Mouse (Mus musculus) mesoderm, embryonic 11.5 days (tissue): ENCODE data around the gene Nck2.
"Not testable (repeated sequence)": the region's sequence is repeated elsewhere in the genome, so short reads cannot be mapped to it uniquely, and the experiment has no call there.

Experiments used
- DNase-seq: peaks from one replicate; pipeline ENCODE4 v3.0.0-alpha.2; 2012; ENCODE audit warnings: low read depth, low spot score

Nck2 gene

DNA sequence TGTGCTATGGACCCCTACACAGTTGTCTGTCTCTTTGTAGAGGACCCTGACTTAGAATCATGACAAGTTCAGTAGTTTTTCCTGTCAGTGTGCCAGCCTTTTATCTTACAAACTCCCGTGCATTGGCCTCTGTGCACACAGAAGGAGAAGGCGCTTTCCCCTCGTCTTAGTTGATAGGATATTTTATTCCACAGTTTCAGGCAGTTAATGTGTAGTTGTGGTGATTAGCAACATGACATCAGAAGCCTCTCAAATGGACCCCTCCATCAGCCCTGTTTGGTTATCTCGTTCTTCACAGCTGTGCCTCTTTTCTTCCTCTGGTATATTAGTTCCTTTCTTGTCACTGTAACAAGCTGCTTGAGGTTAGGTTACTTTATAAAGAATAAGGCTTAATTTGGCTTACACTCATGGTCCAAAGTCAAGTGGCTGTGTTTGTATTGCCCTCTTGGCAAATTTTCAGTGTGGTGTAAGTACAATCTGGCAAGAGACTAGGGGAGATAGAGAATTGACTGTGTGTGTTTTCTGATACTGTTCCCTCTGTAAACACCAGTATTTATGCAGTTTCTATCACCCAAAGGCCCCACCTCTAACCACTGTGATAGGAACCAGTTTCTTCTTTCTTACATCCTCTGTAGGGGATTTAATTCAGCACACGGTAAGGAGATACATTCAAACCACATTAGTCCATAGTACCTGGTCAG is 89.8 kb downstream of the Nck2 start:
- DNase-seq = no peak

DNA sequence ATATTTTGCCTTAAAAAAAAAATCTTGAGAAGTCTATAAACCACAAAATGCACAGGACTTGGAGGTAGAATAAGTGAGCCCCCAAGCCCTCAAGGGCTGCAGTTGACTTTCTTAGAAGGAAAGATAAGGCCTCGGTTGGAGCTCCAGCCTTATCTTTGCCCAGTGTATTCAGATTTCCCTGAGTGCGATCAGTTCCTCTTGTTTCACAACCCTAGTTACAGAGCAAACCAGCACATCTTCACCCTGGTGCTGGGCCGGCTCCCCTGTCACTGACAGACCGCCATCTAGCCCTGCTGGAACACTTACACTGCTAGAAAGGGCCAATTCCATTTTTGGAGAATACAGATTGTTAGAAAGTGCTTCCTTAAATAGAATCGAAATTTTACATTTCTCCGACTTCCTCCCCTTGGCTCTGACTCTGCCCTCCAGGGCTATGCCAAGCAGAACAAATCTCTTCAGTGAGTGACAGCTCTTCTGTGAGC is 91.2 kb downstream of the Nck2 start:
- no peak for DNase-seq

DNA sequence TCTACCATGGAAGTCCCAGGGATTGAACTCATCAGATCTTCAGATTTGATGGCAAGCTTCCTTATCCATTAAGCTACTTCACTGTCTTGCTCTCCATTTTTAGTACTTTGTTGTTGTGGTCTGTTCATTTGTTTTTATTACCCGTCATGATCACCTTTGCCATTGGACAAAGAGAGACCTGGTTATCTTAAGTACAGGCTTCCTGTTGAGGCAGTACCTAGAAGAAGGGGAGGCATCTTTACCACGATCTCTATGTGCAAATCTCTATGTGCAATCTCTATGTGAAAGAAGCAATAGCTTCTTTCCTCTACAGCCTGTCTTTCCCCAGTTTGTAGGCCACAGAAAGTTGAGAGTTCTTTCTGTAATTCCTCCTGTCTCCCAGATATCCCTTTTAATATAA is 91.9 kb downstream of the Nck2 start:
- DNase-seq = no peak

DNA sequence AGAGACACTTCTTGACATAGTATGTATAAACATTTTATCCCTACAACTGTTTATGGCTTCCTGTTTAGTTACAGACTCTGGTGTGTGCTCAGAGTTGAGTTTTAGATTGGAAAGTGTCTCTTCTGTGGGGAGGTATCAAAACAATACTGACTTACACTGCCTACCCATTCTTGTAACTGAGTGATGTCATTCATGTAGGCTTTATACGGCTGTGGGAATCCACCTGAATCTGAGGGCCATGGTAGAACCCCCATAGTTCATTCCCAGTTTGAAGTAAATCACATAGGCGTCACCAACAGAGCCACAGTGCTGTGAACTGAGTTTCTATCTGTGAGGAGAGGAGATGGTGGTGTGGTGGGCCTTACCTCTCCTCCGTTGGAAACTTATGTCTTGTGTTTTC is 92.6 kb downstream of the Nck2 start:
- no peak for DNase-seq

DNA sequence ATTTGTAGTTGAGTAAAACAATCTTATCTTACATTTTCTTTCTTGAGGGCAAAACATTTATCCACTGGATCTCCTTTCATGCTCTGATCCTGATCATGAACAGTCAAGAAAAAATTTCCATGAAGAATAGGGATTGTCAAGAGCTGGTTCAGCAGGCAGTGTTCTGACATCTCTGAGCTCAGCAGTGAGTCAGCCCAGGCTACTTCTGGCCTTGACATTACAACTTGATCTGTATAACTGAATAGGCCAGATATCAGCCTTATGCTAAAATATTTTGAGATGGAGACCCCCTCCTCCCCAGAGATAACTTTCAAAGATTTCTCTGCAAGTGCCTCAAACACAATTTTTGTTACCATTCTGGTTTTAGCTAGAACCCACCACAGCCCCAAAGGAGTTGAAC is 93.1 kb downstream of the Nck2 start:
- no peak for DNase-seq

DNA sequence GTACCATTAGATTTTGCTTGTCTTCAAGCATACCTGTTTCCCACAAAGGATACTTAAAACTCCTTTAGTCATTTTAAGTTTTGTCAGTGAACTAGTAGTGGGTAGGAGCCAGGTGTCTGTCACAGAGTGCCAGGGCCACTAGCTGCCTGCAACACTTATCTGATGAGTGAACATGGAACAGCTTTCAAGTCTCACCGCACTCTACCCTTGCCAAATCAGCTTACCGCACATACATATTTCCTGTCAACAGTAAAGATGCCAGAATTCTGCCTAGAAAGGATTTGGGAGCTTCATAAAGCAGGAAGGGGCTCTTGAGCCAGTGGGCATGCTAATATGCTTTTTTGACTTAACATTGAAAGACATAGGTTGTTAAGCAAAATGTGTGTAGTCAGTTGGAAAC is 94.3 kb downstream of the Nck2 start:
- no peak for DNase-seq

DNA sequence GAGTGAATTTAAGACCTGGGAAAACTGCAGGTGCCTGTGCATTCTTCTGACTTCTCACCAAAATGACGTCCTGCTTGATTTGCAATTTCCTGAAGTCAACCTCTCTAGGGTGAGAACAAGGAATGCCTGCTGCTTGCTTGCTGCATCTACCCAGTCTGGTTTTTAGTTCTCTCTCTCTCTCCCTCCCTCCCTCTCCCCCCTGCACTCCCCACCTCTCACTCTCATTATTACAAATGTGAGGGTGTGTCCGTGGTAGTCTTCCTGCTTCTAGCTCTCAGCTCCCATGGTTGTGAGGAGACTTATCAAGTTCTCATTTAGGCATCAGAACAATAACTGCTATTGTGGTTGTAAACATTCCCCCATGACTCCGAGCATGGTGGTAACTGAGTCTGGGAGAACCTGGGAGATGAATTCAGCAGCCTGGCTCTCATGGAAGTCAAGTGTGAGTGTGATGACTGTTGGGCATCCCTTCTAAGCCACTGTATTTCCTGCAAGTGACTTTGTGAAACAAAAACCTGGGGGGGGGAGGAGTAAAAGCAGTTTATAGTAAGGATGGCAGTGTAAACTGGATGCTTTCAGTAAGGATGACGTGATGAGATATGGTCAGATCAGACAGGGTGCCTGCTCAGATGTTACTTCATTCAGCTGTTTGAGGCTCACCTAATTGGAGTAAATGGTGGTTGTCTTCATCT is 95.5 kb downstream of the Nck2 start:
- no peak for DNase-seq

DNA sequence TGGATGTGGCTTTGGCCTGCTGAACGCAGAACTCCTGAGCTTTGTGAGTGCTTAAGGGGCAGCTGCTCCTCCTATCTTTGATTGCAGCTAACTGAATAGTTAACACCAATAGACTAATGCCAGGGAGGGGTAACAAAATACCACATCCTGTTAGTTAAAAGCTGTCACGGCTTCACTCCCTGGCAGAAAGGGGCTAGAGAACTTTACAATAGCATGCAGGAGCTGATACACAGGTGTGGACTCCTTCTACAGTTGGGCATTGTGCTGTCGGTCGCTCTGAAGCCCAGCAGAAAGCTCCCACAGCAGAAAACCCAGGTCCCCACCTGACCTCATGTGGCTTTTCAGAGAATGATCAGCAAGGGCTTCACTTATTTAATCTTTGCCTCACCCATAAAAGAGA is 98.0 kb downstream of the Nck2 start:
- DNase-seq = no peak

DNA sequence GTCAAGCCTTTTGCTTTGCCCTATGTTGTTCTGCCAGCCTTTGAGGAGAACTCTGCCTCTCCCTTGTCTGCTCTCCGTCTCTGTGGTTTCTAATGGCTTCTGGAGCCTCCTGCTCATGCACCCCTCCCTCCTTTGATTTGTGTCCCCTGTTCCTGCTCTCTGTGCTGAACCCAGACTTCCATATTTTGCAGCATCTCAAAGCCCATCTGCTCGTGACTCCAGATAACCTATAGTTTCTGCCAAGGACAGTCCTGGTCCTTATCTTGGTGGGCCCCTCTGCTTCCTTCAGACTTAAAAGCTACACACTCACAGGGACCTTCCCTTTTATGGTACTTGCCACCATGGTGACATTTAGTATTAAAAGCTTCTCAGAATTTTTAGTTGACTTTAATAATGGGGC is 103.3 kb downstream of the Nck2 start:
- DNase-seq = no peak

DNA sequence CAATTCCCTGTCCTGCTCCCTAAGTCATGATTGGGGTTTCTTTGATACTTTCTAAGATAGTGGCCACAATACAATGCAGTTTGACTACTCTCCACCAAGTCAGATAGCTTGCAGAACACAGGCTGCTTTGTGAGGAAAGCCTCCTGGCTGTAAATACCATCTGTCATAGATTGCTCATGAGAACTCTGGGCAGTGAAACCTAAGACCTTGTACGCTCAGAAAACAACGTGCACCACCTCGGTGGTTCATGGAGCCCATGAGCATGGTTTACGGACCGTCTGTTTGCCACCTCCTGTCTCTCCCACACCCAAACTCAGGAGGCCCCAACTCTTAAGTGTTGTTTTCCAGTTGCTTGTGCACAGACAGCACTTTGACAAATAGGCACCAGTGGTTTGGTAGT is 104.4 kb downstream of the Nck2 start:
- DNase-seq = peak; percentile 37

DNA sequence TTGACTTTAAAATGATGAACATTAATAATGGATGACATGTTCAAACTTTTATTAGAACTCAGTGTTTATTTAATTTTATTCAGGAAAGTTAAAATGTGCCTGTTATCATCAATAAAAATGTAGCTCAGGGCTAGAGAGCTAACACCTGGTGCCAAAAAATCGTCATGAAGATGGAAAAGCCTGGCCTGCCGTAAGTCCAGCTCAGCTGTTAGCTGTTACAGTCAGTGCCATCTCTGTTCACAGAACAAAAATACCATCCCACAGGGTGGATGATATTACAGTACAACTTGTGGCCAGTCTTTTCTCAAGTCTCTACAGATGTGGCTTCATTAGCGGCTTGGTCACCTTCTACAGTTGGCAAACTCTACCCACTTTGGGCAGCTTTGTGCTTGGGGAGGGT is 106.1 kb downstream of the Nck2 start:
- no peak for DNase-seq

DNA sequence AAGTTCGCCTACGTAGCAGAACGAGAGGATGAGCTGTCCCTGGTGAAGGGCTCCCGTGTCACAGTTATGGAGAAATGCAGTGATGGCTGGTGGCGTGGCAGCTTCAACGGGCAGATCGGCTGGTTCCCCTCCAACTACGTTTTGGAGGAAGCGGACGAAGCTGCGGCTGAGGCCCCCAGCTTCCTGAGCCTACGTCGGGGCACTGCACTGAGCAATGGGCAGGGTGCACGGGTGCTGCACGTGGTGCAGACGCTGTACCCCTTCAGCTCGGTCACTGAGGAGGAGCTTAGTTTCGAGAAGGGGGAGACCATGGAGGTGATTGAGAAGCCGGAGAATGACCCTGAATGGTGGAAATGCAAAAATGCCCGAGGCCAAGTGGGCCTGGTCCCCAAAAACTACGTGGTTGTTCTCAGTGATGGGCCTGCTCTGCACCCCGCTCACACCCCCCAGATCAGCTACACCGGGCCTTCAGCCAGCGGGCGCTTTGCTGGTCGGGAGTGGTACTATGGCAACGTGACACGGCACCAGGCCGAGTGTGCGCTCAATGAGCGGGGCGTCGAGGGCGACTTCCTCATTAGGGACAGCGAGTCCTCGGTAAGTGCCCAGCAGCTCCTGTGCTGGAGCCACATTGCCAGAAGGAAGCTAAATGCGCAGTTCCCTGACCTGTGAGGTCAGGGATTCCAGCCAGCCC is 109.8 kb downstream of the Nck2 start:
- not testable (repeated sequence) for DNase-seq

DNA sequence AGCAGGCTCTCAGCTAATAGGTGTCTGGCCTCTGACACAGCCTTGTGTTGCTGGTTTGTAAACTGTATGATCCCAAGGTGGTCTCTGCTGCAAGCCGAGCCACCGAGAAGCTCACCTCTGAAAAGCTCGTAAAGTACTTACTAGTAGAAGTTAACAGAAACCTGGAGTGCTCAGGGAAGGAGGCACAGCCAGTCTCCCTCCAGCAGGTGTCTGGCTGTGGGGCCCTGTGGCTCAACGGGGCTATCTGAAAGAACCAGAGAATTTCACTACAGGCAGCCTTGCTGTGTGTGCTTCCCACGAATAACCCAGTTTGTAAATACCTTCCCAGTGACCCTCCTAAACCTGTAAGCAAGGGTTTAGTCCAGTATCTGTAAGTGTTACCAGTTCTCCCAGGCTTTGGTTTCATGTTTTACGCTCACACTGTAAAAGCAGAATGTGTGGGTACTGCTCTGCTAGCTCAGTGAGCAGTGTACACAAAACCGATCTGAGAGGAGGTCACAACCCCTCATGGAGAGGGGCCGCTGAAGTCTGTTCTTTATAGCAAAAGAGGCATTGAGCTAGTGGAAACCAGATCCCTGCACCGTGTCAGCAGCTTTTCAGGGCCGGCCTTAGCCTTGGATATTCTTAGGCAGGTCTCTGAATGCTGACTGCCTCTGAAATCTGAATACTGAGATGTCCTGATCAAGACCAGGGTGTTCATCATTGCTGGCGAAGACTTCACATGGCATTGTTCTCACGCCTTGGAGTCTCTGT is 111.0 kb downstream of the Nck2 start:
- peak; percentile 23 for DNase-seq

DNA sequence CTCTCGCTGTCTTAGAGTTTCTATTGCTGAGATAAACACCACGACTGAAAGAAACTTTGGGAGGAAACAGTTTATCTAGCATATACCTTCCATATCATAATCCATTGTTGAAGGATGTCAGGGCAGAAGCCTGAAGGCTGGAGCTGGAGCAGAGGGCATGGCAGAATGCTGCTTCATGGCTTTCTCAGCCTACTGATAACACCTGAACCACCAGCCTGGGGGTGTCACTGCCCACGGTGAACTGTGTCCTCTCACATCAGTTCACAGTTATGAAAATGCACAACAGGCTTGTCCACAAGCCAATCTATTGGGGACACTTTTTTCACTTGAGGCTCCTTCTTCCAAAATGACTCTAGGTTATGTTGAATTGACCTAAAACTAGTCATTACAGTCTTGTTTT is 114.0 kb downstream of the Nck2 start:
- no peak for DNase-seq

DNA sequence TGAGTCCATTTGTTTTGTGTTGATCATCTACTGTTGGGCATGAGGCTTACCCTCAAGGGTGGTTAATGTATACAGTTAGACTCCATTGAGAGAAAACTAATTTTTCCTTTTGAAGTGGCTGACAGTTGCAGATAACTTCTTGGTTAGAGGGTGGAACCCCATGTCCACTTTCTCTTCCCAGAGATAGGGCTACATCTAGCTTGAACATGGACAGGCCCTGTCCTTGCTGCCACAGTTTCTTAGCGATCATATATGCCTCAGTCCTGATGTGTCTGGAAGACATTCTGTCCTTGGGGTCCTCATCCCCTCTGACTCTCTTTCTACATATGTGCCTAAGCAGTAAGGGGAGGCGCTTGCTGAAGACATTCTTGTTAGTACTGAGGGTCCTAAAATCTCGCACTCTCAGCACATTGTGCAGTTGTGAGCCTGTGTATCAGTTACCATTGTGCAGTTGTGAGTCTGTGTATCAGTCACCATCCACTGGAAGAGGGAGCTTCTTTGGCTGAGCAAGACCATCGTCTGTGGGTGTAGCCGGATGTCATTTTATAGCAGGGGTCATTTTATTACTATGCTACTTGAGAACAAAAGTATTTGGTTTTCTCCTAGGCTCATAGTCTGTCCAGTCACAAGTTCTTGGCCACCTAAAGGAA is 114.8 kb downstream of the Nck2 start:
- DNase-seq = no peak

DNA sequence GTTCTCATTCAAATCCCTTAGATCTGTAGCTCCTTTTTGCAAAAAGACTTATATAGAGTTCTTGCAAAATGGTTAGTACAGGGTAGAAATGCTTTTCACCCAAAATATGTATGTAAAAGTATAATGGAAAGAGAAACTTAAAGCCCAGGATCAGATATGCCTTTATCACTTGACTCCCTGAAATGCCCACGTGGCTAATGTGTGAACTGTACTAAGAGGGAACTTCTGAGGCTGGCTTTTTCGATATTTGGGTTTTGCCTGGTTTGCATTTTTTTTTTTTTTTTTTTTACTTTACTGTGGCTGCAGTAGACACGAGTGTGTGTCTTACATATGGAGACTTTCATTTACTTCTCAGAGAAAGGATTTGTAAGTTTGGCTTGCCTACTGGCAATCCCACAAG is 116.7 kb downstream of the Nck2 start:
- no peak for DNase-seq

DNA sequence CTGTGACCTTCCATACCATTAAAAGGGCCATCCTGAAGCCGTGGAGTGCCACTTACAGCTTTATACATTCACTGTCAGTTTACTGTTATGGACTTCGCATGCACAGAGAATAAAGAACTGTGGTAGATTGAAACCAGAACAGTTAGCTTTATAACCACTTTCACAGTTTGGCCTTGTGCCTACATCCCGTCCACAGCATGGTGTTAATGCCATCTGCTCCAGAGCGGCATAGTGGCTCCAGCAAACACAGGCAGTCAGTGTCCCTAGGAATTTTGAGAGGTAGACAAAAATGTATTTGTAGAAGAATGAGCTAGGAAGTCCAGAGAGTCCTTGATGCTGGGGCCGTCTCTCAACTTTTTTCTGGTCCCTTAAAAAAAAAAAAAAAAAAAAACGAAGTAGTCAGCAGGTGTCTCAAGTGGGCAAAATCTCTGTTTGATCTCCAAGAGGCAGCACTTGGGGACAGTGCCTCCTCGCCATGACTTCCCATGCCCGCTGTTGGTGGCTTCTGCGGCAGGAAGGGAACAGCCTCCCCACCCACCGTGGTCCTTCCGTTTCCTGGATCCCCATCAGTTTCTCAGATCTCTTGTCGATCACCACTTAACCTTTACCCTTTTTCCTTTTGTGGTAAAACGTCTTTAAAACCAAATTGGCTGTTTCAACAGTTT is 117.8 kb downstream of the Nck2 start:
- no peak for DNase-seq

DNA sequence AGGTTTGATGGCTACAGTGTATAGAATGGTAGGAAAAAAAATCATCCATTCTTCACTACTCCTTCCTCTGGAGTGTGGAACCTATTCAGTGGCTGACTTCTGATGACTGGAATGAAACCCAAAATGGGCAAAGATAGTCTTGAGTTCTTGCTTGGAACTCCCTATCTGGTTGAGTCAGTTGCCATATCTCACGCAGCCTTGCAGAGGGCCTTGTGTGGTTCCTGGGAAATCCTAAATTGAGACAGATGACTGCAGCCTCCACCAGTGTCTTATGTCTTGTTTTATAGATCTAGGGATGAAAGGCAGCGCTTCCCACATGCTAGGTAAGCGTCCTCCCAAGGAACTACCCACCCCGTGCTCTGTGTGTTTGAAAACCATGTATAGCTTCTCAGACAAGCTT is 120.9 kb downstream of the Nck2 start:
- no peak for DNase-seq

DNA sequence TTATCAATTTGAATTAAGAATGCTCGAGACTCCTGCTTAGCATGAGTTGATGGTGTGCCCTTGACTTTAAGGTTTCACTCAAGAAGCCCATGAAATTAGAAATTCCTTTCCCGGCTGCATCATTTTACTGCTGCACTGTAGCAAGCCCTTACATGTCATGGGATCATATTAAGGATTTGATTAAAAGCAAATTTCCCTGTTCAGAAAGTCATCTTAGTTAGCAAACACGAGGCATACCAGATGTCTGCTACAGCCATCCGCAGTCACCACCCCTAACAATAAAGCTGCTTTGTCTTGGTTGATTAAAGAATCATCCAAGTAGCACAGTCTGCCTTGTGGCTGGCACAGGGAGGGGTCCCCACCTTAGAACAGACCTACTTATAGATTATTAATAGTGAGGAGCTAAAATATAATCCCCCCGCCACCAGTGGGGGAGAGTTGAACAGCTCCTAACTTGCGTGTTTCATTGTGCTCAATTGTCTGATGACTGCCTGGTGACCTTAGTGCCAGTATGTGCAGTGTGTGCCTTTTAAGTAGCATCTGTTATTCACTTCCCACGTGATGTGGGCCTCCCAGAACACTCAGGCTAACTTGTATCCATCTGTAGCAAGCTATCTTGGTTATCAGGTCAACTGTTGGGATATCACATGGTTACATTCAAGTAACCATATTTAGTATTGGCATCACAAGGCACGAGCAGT is 122.4 kb downstream of the Nck2 start:
- DNase-seq = no peak

DNA sequence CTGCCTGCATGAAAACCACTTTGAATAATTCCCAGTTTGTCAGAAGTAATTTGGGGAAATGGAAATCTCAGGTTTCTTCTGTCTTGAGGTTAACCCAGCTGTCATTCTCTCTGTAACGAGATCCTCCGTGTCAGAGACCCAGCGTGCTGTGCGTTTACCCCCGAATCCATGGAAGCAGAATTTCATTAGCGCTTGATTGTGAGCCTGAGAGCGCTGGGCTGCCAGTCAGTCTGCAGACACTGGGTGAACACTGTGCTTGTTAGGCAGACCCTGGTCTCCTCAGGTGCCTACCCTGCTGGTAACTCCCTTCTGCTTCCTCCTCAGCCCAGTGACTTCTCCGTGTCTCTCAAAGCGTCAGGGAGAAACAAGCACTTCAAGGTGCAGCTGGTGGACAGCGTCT is 124.4 kb downstream of the Nck2 start:
- no peak for DNase-seq
